15 mouse cellular contexts compared by ENCODE assay signal in genomic region chr15:79767327-79767961, GRCm38 (mm10). TPM values are rescaled to one million over a fixed set of nuclear protein-coding genes. Genes with fewer than 3 reads are reported as not detected.
DNase-seq lines count a peak whose midpoint lies in the region; ATAC-seq lines count a peak whose summit lies in the region.
"Had no signal": no experiment of that assay in that cellular context is flagged by ENCODE, and none has a peak within 500 bp of the region (broad histone marks: within the 10 kb centered on the region; RNA-seq: fewer than 3 reads in every experiment).

No protein-coding gene starts in this region.

- peaks cover 31% of the 10 kb centered on the region for H3K36me3 ChIP-seq in forebrain, embryonic 13.5 days (ENCODE audit: poor library complexity, severe bottlenecking)
- peaks cover 24% of the 10 kb centered on the region for H3K36me3 ChIP-seq in forebrain, embryonic 12.5 days (replicated peaks)
- H3K36me3 ChIP-seq in hindbrain, embryonic 13.5 days = peaks cover 25% of the 10 kb centered on the region
- H3K36me3 ChIP-seq in hindbrain, embryonic 16.5 days (ENCODE audit: control insufficient read depth, insufficient read depth, low read length) = peaks cover 3% of the 10 kb centered on the region; the same call in 1 of the 2 replicates
- H3K36me3 ChIP-seq in heart, embryonic 16.5 days (ENCODE audit: control insufficient read depth, insufficient read depth) = peaks cover 6% of the 10 kb centered on the region

- no peak overlapping the region for H3K4me3 ChIP-seq in forebrain, embryonic 13.5 days
- H3K4me3 ChIP-seq in forebrain, embryonic 12.5 days (replicated peaks) = no peak overlapping the region
- no peak overlapping the region for H3K4me3 ChIP-seq in hindbrain, embryonic 13.5 days
- no peak overlapping the region for H3K4me3 ChIP-seq in hindbrain, embryonic 16.5 days (ENCODE audit: low read length)
- 0 out of 2 replicates have a peak overlapping the region, but pooled peaks have one; percentile 0 for H3K4me3 ChIP-seq in heart, embryonic 16.5 days (ENCODE audit: low read length)
- H3K4me3 ChIP-seq: embryonic facial prominence, embryonic 10.5 days; erythroblast, embryonic 14.5 days; midbrain, embryonic 12.5 days had no signal

- peaks cover 69% of the 10 kb centered on the region for H3K4me1 ChIP-seq in forebrain, embryonic 13.5 days
- H3K4me1 ChIP-seq in forebrain, embryonic 12.5 days = peaks cover 14% of the 10 kb centered on the region
- H3K4me1 ChIP-seq in hindbrain, embryonic 13.5 days (replicated peaks) = peaks cover 44% of the 10 kb centered on the region
- peaks cover 12% of the 10 kb centered on the region for H3K4me1 ChIP-seq in hindbrain, embryonic 16.5 days (ENCODE audit: control insufficient read depth, insufficient read depth, low read depth, low read length)
- peaks cover 64% of the 10 kb centered on the region for H3K4me1 ChIP-seq in heart, embryonic 16.5 days (ENCODE audit: control insufficient read depth, insufficient read depth, low read length)

- H3K9me3 ChIP-seq in forebrain, embryonic 13.5 days (replicated peaks) = no peaks in the 10 kb centered on the region
- no peaks in the 10 kb centered on the region for H3K9me3 ChIP-seq in forebrain, embryonic 12.5 days
- no peaks in the 10 kb centered on the region for H3K9me3 ChIP-seq in hindbrain, embryonic 13.5 days
- H3K9me3 ChIP-seq in hindbrain, embryonic 16.5 days (ENCODE audit: control insufficient read depth, low read length) = no peaks in the 10 kb centered on the region
- no peaks in the 10 kb centered on the region for H3K9me3 ChIP-seq in heart, embryonic 16.5 days (replicated peaks; ENCODE audit: control insufficient read depth, low read length)
- H3K9me3 ChIP-seq: embryonic facial prominence, embryonic 10.5 days; midbrain, embryonic 12.5 days had no signal

- DNase-seq in NIH3T3 (ENCODE audit: low read depth) = peak; percentile 82
- DNase-seq in neural tube, embryonic 10.5 days (ENCODE audit: extremely low spot score, low spot score) = no peak
- no peak for DNase-seq in MN1 (ENCODE audit: low spot score)
- DNase-seq: adrenal gland, adult 2 months; kidney, adult 8-10 months; kidney, postnatal 36 days; right cerebral cortex, postnatal 14 days had no signal

- H3K27me3 ChIP-seq in forebrain, embryonic 13.5 days = no peaks in the 10 kb centered on the region
- H3K27me3 ChIP-seq in forebrain, embryonic 12.5 days = no peaks in the 10 kb centered on the region
- no peaks in the 10 kb centered on the region for H3K27me3 ChIP-seq in hindbrain, embryonic 13.5 days
- no peaks in the 10 kb centered on the region for H3K27me3 ChIP-seq in hindbrain, embryonic 16.5 days (replicated peaks; ENCODE audit: control insufficient read depth, insufficient read depth, low read length)
- no peaks in the 10 kb centered on the region for H3K27me3 ChIP-seq in heart, embryonic 16.5 days (ENCODE audit: control insufficient read depth, insufficient read depth, low read length)
- H3K27me3 ChIP-seq: midbrain, embryonic 12.5 days had no signal

- no peak overlapping the region for H3K4me2 ChIP-seq in forebrain, embryonic 13.5 days
- H3K4me2 ChIP-seq in forebrain, embryonic 12.5 days = no peak overlapping the region
- no peak overlapping the region for H3K4me2 ChIP-seq in hindbrain, embryonic 13.5 days
- no peak overlapping the region for H3K4me2 ChIP-seq in hindbrain, embryonic 16.5 days (ENCODE audit: low read length)
- peak overlapping the region; percentile 31; the same call in 1 of the 2 replicates for H3K4me2 ChIP-seq in heart, embryonic 16.5 days (ENCODE audit: low read depth, low read length)
- H3K4me2 ChIP-seq: midbrain, embryonic 12.5 days had no signal

- no peak for ATAC-seq in forebrain, embryonic 13.5 days
- ATAC-seq in forebrain, embryonic 12.5 days (ENCODE audit: low FRiP score) = no peak
- ATAC-seq in hindbrain, embryonic 13.5 days (ENCODE audit: low FRiP score) = no peak
- no peak for ATAC-seq in hindbrain, embryonic 16.5 days
- ATAC-seq in heart, embryonic 16.5 days (replicated peaks; ENCODE audit: extremely low read depth, insufficient read depth, low FRiP score) = 0 out of 2 replicates have a peak, but pooled peaks have one; percentile 16

- no peak overlapping the region for H3K9ac ChIP-seq in forebrain, embryonic 13.5 days
- H3K9ac ChIP-seq in forebrain, embryonic 12.5 days = no peak overlapping the region
- H3K9ac ChIP-seq in hindbrain, embryonic 13.5 days = 0 out of 2 replicates have a peak overlapping the region, but pooled peaks have one; percentile 35
- no peak overlapping the region for H3K9ac ChIP-seq in hindbrain, embryonic 16.5 days (ENCODE audit: low read depth, low read length)
- H3K9ac ChIP-seq in heart, embryonic 16.5 days (ENCODE audit: low read length) = 0 out of 2 replicates have a peak overlapping the region, but pooled peaks have one; percentile 14
- H3K9ac ChIP-seq: midbrain, embryonic 12.5 days had no signal

- H3K27ac ChIP-seq in forebrain, embryonic 13.5 days = peak overlapping the region; percentile 66
- H3K27ac ChIP-seq in forebrain, embryonic 12.5 days = no peak overlapping the region
- 0 out of 2 replicates have a peak overlapping the region, but pooled peaks have one; percentile 35 for H3K27ac ChIP-seq in hindbrain, embryonic 13.5 days
- H3K27ac ChIP-seq in hindbrain, embryonic 16.5 days (ENCODE audit: low read depth, low read length) = no peak overlapping the region
- peak overlapping the region; percentile 55 for H3K27ac ChIP-seq in heart, embryonic 16.5 days (ENCODE audit: low read length)
- H3K27ac ChIP-seq: embryonic facial prominence, embryonic 10.5 days; midbrain, embryonic 12.5 days had no signal

- WGBS in forebrain, embryonic 13.5 days = 90% methylated on average over 16 of the region's 16 CpGs
- 89% methylated on average over 16 of the region's 16 CpGs for WGBS in forebrain, embryonic 12.5 days
- 81% methylated on average over 16 of the region's 16 CpGs for WGBS in hindbrain, embryonic 13.5 days
- WGBS in hindbrain, embryonic 16.5 days = 77% methylated on average over 16 of the region's 16 CpGs
- 40% methylated on average over 16 of the region's 16 CpGs for WGBS in heart, embryonic 16.5 days

RNA-seq across cellular contexts. Expression of gene Dnal4, which starts 10.2 kb away (rescaled TPM):
- 90.6 and 94.0 TPM in 2 replicates for polyA plus RNA-seq in forebrain, embryonic 13.5 days (2015; fragmentation: Nextera tagmentation; extraction: Ambion mirVana)
- 76.7 and 78.3 TPM in 2 replicates for polyA plus RNA-seq in forebrain, embryonic 12.5 days (2016; fragmentation: Nextera tagmentation; extraction: Ambion mirVana)
- polyA plus RNA-seq in hindbrain, embryonic 13.5 days (2015; fragmentation: Nextera tagmentation; extraction: Ambion mirVana) = 83.5 and 84.9 TPM in 2 replicates
- polyA plus RNA-seq in hindbrain, embryonic 16.5 days (2015; fragmentation: Nextera tagmentation; extraction: Ambion mirVana) = 61.8 and 64.9 TPM in 2 replicates
- 43.5 and 45.3 TPM in 2 replicates for polyA plus RNA-seq in heart, embryonic 16.5 days (2015; fragmentation: Nextera tagmentation; extraction: Ambion mirVana)

RNA-seq across cellular contexts. Expression of gene Sun2, which starts 25.1 kb away (rescaled TPM):
- polyA plus RNA-seq in forebrain, embryonic 13.5 days (2015; fragmentation: Nextera tagmentation; extraction: Ambion mirVana) = 8.1 and 8.4 TPM in 2 replicates
- polyA plus RNA-seq in forebrain, embryonic 12.5 days (2016; fragmentation: Nextera tagmentation; extraction: Ambion mirVana) = 6.2 and 8.6 TPM in 2 replicates
- polyA plus RNA-seq in hindbrain, embryonic 13.5 days (2015; fragmentation: Nextera tagmentation; extraction: Ambion mirVana) = 9.8 and 10.2 TPM in 2 replicates
- polyA plus RNA-seq in hindbrain, embryonic 16.5 days (2015; fragmentation: Nextera tagmentation; extraction: Ambion mirVana) = 4.6 and 4.7 TPM in 2 replicates
- 6.2 and 7.9 TPM in 2 replicates for polyA plus RNA-seq in heart, embryonic 16.5 days (2015; fragmentation: Nextera tagmentation; extraction: Ambion mirVana)

RNA-seq across cellular contexts. Expression of gene Nptxr, which starts 37.1 kb away (rescaled TPM):
- polyA plus RNA-seq in forebrain, embryonic 13.5 days (2015; fragmentation: Nextera tagmentation; extraction: Ambion mirVana) = 7.9 and 8.3 TPM in 2 replicates
- 7.2 and 8.0 TPM in 2 replicates for polyA plus RNA-seq in forebrain, embryonic 12.5 days (2016; fragmentation: Nextera tagmentation; extraction: Ambion mirVana)
- 21.0 and 21.4 TPM in 2 replicates for polyA plus RNA-seq in hindbrain, embryonic 13.5 days (2015; fragmentation: Nextera tagmentation; extraction: Ambion mirVana)
- 44.1 and 58.7 TPM in 2 replicates for polyA plus RNA-seq in hindbrain, embryonic 16.5 days (2015; fragmentation: Nextera tagmentation; extraction: Ambion mirVana)
- 2.2 and 2.8 TPM in 2 replicates for polyA plus RNA-seq in heart, embryonic 16.5 days (2015; fragmentation: Nextera tagmentation; extraction: Ambion mirVana)
- polyA plus RNA-seq: erythroblast, embryonic 14.5 days had no signal

Comparison
In these comparisons a context has a peak if more than half of its experiments do, and no peak if none do; other contexts are left out.
1. H3K27ac ChIP-seq: peak in forebrain, embryonic 13.5 days (single experiment), hindbrain, embryonic 13.5 days (single experiment) and heart, embryonic 16.5 days (single experiment); none in forebrain, embryonic 12.5 days (single experiment) and hindbrain, embryonic 16.5 days (single experiment).
2. H3K9ac ChIP-seq: peak in hindbrain, embryonic 13.5 days (single experiment) and heart, embryonic 16.5 days (single experiment); none in forebrain, embryonic 13.5 days (single experiment), forebrain, embryonic 12.5 days (single experiment) and hindbrain, embryonic 16.5 days (single experiment).